Mouse (Mus musculus): ENCODE measurements around the gene Naglu.

Naglu gene

DNA sequence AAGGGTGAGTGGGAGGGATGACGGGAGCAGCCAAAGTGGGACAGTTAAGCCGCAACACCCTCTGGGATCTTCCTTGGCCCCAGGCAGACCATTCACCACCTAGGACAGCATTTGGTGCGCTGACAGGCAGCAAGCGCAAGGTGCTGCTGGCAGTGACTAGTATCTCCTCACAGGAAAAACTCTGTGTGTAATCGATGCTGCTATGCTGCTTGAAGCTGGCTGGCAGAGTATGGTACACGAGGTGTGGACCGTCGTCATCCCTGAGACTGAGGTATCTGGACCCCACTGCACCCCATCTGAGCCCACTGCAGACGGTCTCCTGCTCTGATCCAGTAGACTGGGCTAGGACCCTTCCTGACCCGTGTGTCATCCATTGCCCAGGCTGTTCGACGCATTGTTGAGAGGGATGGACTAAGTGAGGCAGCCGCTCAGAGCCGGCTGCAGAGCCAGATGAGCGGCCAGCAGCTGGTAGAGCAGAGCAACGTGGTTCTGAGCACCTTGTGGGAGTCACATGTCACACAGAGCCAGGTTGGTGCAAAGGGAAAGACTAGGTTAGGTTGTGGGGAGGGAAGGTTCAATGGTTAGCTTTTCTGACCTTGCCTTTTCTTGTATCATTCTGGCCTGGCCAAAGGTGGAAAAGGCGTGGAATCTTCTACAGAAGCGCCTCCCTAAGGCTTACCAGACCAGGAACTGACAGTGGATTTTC, 16.0 kb downstream of the Naglu start:
- no peak for DNase-seq

DNA sequence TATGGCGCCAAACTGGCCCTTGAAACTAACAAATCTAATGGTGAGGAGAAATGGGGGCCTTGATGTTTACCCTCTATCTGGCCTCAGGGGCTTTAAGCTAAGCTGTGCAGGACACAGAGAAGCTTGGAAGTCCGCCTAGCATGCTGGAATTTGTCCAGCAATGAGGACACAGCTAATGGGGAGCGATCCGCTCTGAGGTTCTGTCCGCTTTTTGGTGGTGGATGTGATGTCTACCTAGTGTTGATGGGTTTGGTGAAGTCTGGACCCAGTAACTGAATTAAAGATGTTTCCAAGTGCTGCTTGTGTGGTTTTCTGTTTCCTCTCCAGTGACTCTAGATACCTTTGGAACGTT, 16.5 kb downstream of the Naglu start:
- DNase-seq: peak; percentile 55 to 69

DNA sequence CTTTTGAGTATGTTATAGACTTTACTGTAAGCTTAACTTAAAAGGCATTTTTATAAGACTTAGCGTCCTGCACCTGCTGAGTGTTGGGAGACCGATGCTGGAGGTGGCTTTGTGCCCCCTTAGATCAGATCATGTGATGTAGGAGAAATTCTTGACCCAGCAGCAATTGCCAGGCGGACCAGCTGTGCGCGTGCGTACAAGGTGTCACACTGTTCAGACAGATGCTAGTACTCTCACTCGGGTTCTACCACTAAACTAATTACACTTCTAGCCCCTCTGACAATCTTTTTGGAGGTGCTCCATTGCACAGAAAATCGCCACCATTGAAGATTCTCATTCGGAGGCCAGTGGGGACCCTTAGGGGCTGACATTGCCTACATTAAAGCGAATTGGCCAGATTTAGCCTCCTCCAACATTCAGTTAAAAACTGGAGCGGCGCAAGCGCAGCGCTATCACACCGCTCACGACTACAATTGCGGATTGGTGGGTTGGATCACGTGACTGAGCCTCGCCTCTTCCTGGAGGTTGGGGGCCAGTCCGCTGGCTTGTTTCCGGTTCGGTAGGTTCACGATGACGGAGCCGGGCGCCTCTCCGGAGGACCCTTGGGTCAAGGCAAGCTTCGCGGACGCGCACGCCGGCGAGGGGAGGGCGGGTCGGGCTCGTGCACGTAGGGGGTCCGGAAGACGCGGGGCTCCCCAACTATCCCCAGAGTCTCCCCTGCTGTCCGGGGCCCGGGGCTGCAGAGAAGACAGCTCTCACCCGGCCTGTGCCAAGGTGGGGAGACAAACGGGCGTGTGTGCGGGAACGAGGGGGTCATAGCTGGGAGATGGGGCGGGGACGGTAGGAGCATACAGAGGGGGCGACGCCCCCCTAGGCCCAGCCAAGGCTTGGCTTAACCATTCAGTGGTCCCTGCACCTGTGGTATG, 17.2 kb downstream of the Naglu start, which contains the start of gene Mlx:
Mlx (plus strand) TSS at position 522 of the 926 bp plus-strand sequence.
- DNase-seq: peak; percentile 90 to 94

DNA sequence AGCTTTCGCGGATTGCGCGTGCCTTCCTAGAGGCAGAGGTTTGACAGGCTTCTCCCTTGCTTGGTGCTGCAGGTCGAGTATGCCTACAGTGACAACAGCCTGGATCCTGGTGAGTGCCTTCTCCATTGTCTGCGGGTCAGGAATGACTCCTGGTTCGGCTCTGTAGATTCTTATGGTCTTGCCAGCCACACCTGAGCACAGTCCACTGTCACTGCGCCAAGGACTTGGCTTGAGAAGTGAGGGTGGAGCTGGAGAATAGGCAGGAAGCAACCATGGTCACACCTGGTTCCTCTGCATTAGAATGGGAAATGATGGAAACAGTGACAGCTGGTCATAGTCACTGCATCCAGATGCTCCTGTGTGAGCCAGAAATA, 17.9 kb downstream of the Naglu start:
- DNase-seq: peak in 1 of 2 experiments; percentile 59

DNA sequence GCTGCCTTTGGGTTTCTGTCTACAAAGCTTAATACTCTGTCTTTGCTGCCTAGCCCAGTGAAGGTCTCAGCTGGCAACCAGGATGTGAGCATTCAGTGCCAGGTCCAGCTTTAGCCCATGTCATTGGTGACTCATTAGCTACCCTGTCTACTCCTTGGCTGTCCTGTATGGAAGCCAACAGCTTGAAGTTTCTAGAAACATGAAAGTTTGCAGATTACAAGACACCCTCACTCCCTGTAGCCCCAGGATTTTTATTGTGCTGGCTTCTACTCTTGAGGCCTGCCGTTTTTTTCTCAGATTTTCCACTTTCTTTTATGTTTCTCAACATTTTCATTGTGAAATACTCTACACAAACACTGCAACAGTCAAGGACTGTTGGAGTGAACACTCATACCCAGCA, 20.1 kb downstream of the Naglu start:
- no peak for DNase-seq

DNA sequence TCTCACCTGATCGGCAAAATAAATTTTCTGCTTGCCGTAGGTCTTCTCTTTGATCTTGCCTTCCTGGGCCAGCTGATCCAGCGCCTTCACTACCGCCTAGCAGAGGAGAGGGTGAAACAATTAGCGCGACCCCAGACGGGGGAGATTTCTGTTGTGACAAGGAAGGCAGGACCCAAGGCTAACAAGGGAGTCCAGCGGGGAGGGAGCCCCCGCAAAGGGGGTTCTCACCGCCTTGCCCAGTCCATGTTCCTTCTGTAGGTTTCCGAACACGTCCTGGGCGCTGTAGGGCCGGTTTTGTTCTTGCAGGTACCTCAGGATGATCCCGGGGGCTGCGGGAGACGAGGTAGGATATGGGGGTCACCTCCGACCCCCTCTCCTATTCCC, 25.1 kb downstream of the Naglu start:
- DNase-seq: no peak

DNA sequence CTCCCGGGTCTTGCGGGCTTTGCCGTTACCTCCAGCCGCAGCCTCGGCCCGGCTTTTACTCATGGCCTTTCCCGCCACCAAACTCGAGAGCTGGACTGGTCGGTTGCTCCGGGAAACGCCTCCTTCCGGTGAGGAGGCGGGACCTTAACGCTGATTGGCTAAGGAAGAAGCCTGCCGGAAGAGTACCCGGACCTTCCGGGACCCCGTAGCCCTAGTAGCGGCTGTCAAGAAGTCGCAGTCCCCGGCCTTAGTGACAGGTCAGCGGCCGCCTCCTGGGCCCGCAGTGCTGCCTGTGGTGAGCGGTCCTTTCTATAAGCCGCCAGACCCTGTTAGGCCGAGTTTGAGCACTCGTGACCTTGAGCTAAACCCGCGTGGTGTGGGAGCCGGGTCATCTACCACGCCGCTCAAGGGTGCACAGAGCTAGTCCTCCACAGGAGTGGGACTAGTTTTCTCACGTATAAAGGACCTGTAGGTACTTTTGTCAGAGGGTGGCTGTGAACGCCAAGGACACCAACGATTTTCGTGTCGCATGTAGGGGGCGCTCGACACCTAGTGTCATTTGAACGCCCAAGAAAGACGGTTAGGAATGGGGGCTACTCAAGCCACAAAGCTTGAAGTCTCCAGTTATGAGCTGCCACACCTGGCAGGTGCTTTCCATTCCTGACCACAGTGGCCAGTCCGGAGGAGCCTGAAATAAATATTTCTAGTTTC, 25.7 kb downstream of the Naglu start, which contains the start of gene Psmc3ip:
Psmc3ip (minus strand) TSS at position 123 of the 711 bp plus-strand sequence.
- DNase-seq: peak; percentile 95 to 96

DNA sequence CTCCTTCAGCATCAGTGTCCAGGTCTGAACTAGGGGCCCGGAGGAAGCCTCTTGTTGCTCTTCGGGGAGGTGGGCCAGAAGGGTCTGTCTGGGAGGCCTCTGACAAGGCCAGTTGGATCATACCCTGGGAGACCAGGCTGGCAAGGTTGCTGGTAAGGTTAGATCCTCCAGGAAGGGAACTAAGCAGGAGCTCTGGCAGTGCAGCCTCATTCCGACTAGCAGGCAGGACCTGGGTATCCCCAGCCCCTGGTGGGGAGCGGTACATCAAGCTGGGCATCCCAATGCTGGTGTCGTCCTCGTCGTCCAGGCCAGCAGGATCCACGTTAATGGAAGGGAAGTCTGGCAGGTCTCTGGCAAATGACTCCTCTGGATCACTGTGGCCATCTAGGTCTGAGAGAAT, 28.4 kb downstream of the Naglu start:
- no peak for DNase-seq

DNA sequence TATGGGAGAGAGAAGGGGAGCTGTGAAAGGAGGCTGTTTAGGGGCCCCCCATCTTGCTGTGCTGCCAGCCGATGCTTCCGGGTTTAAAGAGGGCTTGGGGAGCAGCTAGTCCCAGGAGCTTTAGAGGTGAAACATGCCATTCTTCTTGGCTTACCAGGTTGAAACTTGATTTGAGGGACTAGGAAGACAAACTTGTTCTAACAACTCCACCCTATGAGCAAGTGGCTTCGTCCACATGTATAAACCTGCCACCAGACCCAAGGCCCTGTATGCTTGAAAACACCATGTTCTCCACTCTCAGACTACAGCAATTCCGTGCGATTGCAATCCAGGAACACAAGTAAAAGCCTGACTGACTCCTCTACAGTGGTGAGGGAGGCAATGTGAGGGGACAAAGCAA, 33.2 kb downstream of the Naglu start:
- DNase-seq: no peak

DNA sequence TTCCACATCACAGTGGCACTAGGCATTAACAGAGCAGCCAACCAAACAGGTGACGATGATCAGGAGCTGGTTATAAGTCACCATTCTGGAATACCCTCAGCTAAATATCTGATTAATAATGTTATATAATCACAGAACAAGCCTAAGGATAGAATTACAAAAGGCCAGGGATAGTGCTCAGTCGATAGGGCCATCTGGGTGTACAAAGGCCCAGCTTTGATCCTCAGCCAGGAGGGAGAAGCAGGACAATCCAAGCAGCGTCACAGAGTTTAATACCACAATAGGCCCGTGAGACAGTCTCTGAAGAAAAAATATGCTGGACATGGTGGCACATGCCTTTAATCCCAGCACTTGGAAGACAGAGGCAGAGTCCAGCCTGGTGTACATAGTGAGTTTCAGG, 39.5 kb downstream of the Naglu start:
- DNase-seq: no peak

DNA sequence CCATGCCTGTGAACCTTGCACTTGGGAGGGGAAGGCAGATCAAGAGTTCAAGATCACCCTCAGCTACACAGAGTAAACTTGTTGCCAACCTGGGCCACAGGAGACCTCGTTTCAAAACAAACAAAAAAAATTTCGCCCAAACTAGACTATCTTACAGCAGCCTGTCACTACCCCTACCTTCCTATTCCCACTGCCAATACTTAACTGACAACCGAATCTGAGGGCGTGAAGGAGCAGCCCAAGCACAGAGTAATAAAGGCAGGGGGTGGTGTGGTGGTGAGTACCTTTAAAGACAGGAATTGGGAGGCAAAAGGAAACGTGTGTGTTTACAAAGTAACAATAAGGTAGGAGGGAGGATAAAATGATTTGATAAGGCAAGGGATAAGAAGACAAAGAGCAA, 40.9 kb downstream of the Naglu start:
- no peak for DNase-seq

DNA sequence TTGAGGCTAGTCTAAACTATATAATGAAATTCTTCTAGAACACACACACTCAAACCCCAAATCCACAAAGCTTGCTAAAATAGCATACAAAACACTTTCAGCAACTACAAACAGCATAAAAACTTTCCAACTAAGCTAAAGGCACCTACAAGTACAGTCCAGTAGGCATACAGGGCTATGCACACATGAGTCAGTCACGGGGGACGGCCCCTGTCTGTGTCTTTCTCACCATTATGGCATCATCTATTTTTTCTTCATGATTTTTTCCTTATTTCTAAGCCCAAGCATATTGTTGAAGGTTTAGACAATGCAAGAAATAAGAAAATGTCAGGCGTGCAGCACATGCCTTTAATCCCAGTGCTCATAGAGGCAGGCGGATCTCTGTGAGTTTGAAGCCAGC, 41.4 kb downstream of the Naglu start:
- no peak for DNase-seq

DNA sequence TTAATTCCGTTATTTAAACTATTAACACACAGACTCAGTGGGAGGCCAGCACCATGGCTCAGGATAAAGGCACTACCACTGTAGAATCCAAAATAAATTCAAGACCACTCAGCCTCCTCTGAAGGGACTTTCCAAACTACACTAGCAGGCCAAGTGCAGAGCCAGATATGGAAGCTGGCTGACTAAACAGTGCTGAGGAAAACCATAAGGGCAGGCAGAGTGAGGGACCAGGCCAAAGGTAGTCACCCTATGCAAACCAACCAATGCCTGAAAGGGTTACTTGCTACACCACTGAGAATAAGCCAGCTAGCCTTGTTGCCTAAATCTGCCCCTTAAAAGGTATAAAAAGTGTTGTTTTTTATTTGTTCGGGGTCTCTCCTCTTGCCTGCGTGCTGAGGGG, 42.4 kb downstream of the Naglu start:
- DNase-seq: no peak

DNA sequence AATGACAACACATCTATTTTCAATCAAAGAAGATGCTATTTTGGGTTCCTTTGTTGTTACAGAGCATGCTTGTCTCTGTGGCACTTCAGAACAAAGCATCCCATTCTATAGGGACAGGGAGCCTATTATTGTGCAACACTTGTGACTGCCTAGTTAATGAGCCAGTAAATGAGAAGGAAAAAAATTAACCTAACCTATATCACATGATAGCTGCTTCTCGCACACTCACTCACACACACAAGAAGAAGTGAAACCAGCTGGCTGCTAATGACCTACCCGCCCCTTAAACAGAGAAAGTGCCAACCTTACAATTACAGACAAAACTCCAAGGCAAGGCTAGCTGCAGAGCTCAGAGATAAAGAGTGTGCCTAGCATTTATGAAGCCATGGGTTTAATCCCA, 45.8 kb downstream of the Naglu start:
- DNase-seq: no peak

DNA sequence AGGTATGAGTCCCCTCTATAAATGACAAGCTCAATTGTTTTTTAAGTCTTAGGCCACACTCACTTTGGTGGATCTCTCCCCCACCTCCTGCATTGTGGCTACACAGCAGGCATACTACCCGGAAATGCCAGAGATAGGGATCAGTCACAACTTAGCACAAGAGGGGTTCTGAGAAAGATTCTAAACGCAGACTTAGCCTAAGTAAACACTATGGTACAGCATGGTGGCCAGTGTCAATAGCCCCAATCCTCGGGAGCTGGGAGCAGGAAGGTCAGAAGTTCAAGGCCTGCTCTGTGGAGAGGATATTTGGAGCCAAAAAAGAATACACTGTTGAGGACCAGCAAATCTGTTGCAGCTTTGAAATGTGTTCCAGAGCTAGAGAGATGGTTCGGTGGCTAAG, 48.3 kb downstream of the Naglu start:
- DNase-seq: no peak

DNA sequence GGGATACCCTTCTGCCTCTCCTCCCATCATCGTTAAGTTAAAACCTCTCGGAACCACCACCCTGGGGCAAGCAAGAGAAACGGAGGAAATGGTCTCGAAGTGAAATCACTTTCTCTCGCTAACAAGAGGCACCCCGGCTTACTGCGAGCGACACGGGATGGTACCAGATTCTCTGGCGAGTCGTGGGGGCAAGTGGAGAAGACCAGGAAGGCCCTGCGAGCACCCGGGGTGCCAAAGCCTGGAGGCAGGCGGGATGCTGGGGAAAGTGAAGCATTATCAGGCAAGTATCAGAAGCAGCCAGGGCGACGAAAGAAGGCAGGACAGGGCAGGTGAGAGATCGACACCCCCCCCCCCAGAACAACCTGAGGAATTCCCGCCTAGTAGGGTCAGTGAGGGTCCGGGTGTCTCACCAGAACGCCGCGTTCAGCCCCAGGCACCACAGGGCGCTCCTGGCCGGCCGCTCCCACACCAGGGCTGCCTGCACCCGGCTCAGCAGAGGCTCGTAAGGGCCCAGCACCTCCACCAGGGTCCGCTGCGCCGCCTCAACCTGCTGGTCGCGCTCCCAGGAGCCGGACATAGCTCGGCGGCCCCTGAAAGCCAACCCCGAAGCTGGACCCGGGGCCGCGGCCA, 49.4 kb downstream of the Naglu start:
- no peak for DNase-seq

DNA sequence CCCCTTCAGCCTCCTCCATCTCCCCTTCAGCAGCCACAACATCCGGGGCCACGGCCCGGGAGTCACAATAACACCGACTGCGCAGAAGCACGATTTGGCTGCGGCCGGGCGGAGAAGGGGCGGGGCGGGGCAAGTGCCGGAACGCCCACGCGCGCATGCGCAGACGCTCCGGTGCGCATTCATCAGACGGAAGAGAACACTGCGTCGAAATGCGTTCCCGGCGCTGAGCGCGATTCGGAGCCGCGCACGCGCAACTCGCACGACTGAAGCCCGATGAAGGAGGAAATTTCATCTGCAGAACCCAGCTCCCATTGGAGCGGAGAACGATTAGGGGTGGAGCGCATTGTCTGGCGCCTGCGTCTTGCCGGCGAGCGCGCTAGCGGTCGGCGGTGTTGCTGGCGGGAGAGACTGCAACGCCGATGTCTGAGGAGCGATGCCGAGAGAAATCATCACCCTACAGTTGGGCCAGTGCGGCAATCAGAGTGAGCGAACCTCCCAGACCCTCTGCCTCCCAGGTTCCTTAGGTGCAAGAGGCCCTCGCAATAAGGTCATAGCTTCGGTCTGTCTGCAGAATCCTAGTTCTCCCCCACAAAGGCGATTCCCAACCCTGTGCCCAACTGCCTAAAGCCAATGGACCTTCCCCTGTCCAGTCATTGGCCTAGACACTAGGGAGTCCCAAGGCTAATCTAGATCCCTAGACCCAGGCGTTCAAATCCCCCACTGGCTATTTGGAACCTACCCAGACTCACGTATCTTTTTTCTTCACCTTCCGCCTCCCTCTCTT, 50.1 kb downstream of the Naglu start, which contains the start of the genes Retreg3 and Tubg1:
Retreg3 (minus strand) TSS at position 133 of the 784 bp plus-strand sequence.
Tubg1 (plus strand) TSS at position 178 of the 784 bp plus-strand sequence.
- peak; percentile 100 for DNase-seq

DNA sequence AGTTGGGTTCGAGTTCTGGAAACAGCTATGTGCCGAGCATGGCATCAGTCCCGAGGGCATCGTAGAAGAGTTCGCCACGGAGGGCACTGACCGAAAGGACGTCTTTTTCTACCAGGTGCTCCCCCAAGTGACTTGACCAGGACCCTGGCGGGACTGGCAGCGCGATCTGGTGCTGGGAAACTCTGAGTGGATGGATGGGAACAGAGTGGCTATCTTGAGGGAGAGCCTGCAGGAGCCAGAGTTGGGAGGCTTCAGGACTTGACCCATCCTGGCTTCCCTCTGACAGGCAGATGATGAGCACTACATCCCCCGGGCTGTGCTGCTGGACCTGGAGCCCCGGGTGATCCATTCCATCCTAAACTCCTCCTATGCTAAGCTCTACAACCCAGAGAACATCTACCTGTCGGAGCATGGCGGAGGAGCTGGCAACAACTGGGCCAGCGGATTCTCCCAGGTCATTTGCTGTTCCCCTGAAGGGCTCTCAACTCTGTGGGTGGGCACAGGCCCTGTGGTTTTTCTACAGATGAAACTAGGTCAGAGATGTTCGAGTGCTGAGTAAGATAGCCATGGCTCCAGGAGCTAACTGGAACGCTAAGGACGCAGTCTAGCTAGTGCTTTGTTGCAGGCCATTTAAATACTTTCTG, 50.9 kb downstream of the Naglu start:
- DNase-seq: no peak

DNA sequence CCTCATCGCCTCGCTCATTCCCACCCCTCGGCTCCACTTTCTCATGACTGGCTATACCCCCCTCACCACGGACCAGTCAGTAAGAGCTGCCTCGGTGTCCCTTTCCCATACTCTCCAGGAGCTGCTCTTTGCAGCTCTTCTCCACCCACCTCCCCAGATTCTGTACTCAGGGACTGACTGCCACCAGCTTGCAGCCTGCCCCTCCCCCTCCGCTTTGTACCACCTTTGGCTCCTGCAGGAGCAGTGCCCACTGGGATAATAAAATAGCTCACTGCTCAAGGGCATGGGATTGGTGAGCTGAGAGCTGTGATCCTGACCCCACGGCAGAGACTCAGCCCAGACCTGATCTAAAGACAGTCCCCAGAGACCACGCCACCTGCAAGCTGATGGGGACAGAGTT, 54.7 kb downstream of the Naglu start:
- peak in 1 of 2 experiments; percentile 56 for DNase-seq

DNA sequence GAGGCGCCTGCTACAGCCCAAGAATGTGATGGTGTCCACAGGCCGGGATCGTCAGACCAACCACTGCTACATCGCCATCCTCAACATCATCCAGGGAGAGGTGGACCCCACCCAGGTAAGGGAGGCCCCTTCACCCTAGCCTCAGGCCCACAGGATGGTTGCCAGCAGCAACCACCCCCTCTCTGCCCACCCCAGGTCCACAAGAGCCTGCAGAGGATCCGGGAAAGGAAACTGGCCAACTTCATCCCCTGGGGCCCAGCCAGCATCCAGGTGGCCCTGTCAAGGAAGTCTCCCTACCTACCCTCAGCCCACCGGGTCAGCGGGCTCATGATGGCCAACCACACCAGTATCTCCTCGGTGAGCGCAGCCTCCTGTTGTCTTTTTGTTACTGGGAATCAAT, 55.2 kb downstream of the Naglu start:
- peak in 1 of 2 experiments; percentile 47 for DNase-seq

DNA sequence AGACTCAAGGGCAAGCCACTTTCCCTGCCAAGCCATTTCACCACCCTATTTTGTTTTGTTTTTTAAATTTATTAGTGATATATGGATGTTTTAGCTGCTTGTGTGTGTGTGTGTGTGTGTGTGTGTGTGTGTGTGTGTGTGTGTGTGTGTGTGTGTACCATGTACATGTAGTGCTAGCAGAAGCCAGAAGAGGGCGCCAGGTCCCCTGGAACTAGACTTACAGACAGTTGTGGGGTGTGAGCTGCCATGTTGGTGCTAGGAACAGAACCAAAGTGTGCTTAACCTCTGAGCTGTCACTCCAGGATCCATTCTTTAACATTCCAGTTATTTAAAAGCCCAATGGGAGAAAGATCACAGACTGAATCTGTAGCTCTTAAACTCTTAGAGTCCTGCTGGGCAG, 57.3 kb downstream of the Naglu start:
- peak in 1 of 2 experiments; percentile 62 for DNase-seq

All from cerebellum, postnatal 25 days (tissue).